Mouse (Mus musculus): ENCODE measurements around the gene Smap2.
A peak's percentile ranks its signal among the peaks of the same experiment; 100 is the strongest.

Gene Smap2

DNA sequence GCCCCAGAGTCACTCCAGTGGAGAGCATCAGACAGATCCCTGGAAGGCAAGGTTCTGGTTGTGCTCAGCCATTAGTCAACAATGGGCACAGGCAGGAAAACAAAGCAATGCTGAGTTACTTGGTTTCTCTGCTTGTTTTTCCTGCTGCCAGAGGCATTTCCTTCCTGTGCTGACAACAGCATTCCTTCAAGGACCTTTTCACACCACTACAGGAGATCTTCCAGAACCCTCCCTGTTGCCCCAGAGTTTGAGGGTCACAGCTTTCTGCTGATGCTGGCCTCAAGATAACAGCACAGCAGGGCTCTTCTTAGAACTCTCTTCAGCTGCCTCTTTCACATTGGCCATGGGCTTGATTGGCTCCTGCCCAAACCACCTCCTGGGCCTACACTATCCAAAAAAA, 4.9 kb upstream of the Smap2 start:
- no peak for DNase-seq (ENCODE audit: low read depth, low spot score)

DNA sequence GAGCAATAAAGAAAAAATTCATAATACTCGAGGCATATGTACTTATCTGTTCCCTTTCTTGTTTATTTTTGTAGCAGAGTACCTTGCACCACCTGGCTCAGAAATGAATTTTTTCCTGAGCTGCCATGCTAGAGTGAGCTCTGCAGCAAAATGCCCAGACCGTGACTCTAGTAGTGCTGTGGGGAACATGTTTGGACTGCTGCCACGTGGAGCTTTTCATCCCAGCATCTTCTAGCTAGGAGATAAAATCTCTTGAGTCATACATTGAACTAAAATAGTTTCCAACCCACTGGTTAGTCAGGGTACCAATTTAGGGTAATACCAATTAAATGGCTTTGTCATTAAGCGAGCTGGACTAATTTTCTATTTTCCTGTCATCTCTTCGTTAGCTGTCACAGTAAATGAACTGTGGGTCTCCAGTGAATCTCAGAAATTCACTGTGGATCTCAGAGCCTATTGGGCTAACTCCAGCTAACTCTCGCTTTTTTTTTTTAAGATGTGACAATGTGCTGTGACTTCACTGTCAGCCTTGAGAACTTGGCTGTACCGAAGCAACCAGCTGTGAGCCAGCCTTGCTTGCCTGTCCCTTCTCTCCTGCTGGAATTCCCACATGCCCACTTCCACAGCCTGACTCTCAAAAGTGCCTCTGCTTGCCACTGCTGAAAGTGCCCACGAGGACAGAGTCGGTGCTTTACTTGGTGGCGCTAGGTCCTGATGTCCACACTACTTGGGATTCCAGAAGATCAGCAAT, 3.2 kb upstream of the Smap2 start:
- no peak for DNase-seq (ENCODE audit: low read depth, low spot score)

GRCm38 (mm10) chr4:121018250-121018649, 1.2 kb upstream of the Smap2 start:
- no peak for DNase-seq (ENCODE audit: low read depth, low spot score)

- no peak for DNase-seq (ENCODE audit: low read depth, low spot score)
These were observed 787 bp downstream of the Smap2 start for GRCm38 (mm10) chr4:121016021-121016898.

DNA sequence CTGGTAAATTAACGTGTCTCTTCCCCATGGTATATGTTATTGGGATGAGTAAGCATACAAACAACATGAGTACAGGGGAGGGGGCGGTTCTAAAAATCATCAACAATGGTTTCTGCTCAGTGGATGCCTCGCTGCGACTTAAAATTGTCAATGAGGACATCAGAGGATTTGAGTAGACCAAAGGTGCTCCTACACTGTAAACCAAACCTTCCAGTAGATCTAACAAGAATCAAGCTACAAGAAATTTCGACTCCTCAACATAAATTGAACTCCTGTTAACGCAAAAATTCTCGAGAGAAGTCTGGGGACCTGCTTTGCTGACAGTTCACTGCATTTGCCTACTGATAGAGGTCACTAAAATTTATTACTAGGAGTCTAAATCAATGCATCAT, 1.8 kb downstream of the Smap2 start:
- DNase-seq (ENCODE audit: low read depth, low spot score), result no peak

- DNase-seq (ENCODE audit: low read depth, low spot score), result no peak
These were observed 2.3 kb downstream of the Smap2 start for GRCm38 (mm10) chr4:121014594-121015267.

GRCm38 (mm10) chr4:121010770-121011549, 6.1 kb downstream of the Smap2 start:
- no peak for DNase-seq (ENCODE audit: low read depth, low spot score)

DNA sequence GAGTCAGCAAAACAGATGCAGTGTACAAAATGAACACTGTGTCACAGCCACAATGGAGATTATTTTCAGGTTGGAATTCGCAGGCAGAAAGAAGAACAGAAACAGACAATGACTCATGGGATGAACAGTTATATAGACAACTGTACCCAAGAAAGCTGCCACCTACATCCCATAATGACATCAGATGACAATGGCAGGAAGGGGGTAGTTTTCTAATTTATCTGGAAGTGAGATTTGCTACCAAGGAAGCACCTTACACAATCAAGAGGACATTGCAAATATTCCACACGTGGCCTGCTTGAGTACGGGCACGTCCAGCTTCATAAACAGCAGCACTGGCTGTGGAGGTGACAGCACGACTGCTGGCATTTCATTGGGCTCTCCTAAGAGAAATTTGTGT, 7.9 kb downstream of the Smap2 start:
- DNase-seq (ENCODE audit: low read depth, low spot score), result no peak

DNA sequence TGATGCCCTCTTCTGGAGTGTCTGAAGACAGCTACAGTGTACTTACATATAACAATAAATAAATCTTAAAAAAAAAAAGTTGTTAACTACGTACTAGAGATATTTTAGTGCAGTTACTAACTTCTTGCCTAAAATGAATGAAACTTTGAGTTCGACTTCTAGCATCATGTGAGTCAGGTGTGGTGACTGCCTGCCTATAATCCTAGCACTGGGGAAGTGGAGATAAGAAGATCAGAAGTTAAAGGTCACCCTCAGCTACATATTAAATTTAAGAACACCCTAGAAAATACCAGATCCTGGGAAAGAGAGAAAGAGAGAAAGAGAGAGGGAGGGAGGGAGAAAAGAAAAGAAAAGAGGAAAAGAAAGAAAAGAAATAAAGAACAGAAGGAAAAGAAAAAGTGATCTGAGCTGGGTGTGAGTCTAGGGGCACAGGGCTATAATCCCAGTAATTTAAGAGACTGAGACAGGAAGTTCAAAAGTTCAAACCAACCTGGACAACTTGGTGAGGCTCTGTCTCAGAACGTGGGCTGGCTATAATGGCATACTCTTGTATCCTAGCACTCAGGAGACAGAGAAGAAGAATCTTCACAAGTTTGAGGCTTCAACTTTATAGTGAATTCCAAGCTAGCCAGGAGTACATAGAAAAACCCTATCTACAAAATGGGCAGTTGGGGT, 8.8 kb downstream of the Smap2 start:
- DNase-seq (ENCODE audit: low read depth, low spot score), result no peak

GRCm38 (mm10) chr4:121007006-121007405, 10.0 kb downstream of the Smap2 start:
- no peak for DNase-seq (ENCODE audit: low read depth, low spot score)

GRCm38 (mm10) chr4:121004679-121005078, 12.4 kb downstream of the Smap2 start:
- DNase-seq (ENCODE audit: low read depth, low spot score), result no peak

DNA sequence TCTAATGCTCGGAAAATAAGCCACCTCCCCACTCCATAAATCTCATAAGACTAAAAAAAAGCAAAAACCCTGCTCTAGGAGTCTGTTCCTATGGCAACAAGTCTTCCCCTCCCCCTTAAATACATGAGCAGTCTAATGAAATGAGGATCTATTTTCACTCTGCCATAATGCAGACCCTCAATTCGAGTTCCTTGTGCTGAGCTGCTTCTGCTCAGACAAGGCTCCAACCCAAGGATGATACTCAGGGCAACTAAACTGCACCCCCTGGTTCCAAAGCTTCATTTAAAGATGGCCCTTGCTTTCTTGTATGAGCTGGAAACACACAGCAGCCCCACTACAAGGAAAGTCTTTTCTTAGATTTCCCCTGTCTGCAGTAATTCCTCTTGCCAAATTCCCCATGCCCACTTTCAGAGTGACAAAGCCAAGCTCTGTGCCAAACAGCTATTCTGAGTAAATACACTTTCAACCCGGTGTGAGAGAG, 13.4 kb downstream of the Smap2 start:
- DNase-seq (ENCODE audit: low read depth, low spot score), result no peak

DNA sequence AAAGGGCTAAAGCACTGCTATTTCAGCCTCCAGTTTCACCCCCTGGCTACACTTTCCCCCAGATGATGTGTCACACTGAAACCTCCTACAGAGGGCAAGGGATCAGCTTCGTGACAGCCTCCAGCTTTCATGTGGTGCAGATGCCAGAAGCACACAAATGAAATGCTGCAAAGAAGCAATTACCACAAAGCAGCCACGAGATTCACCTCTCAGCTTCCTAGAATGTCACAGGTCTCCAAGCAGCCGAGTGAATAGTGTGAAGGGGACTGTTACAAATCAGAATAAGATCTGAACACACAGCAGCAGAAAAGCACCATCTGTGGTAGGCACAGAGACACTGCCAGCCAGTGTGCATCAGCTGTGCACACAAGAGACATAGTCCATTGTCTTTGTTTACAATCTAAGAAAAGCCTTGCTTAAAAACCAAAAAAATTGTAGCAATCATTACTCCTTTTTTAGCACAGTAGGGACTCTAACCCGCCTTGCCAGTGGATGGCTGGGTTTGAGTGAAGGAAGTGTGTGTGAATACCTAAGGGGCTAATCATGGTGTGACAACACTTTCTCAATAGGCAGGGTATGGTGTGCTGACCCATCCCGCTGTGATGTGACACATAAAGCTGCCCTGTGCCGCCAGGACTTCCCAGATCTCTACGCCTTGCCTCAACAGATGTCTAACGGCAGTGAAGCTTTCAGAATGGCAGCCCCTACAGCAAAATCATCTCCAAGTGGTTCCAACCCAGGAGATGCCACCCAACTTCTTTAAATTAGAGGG, 14.5 kb downstream of the Smap2 start:
- no peak for DNase-seq (ENCODE audit: low read depth, low spot score)

- no peak for DNase-seq (ENCODE audit: low read depth, low spot score)
These were observed 15.4 kb downstream of the Smap2 start for GRCm38 (mm10) chr4:121001659-121002058.

DNA sequence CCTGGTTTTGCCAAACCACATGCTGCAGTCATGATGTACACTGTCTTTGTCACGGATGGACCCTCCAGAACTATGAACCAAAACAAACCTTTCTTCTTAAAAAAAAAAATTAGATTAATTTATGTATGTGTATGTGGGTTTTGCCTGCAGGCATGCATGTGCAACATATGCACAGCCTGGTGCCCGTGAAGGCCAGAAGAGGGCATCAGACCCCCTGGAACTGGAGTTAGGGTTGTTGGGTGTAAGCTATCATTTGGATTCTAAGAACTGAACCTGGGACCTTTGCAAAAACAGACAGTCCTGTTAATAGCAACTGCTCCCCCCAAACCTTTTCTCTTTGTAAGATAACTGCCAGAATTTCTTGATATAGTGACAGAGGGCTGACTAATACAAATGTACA, 16.0 kb downstream of the Smap2 start:
- DNase-seq (ENCODE audit: low read depth, low spot score), result no peak

DNA sequence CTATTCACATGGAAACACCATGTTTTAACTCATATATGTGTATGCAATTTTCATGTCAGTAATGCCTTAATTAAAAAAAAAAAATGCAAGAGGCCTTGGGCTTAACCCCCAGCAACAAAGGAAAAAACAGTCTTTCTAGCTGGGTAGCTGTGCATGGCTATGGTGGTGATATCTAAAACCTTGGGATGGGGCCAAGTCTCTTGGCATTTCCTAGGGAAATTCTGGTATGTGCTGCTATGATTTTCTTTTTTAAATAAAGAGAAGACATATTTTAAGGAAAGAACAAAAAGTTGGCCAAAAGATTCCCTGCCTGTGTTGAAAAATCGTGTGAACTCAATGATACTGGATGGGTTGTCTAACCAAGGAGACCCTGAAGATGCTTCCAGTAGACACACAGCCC, 21.1 kb downstream of the Smap2 start:
- no peak for DNase-seq (ENCODE audit: low read depth, low spot score)

GRCm38 (mm10) chr4:120993025-120993424, 24.0 kb downstream of the Smap2 start:
- DNase-seq (ENCODE audit: low read depth, low spot score), result no peak

DNA sequence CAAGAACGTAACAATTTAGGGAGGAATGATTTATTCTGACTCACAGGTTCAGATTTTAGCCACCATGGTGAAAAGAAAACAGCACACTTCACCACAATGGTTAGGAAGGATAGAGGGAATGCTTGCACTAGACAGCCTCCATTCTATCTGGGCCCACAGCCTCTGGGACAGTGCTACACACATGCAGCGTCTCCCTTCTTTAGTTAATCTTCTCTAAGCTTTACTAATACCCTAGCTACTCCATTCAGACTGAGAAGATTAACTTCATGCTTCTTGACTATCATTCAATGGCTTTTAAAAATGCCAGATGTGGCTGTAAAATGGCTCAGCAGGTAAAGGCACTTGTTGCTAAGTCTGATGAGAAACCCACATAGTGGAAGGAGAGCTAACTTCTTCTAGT, 24.8 kb downstream of the Smap2 start:
- DNase-seq (ENCODE audit: low read depth, low spot score), result peak; percentile 34

GRCm38 (mm10) chr4:120987319-120987718, 29.7 kb downstream of the Smap2 start:
- DNase-seq (ENCODE audit: low read depth, low spot score), result no peak

- peak; percentile 20 for DNase-seq (ENCODE audit: low read depth, low spot score)
These were observed 30.6 kb downstream of the Smap2 start for GRCm38 (mm10) chr4:120986446-120986845.

All from retina, postnatal 7 days (tissue).